Comparison of ENCODE assay signal across 14 mouse cellular contexts in the genomic region with DNA sequence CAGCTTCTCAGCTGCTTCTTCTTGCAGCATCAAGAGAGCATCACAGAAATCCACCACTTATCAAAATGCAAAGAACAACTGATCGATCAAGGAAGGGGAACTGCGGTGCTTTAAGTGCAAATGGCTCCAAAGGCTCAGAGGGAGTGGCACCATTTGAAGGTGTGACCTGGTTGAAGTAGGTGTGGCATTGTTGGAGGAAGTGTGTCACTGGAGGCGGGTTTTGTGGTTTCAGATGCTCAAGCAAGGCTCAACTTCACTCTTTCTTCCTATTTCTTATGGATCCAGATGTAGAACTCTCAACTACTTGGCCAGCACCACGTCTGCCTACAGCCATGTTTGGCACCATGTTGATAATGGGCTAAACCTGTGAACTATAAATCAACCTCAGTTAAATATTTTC.
"Had no signal": no experiment of that assay in that cellular context is flagged by ENCODE, and none has a peak within 500 bp of the region (broad histone marks: within the 10 kb centered on the region; RNA-seq: fewer than 3 reads in every experiment).

No protein-coding gene starts in this region.

- H3K36me3 ChIP-seq: limb, embryonic 13.5 days; midbrain, embryonic 12.5 days; neural tube, embryonic 13.5 days; stomach, embryonic 15.5 days had no signal

- H3K27me3 ChIP-seq: limb, embryonic 13.5 days; midbrain, embryonic 12.5 days; neural tube, embryonic 13.5 days; stomach, embryonic 15.5 days had no signal

- H3K4me3 ChIP-seq: limb, embryonic 13.5 days; midbrain, embryonic 12.5 days; neural tube, embryonic 13.5 days; stomach, embryonic 15.5 days had no signal

- H3K9ac ChIP-seq: limb, embryonic 13.5 days; liver, embryonic 14.5 days; midbrain, embryonic 12.5 days; neural tube, embryonic 13.5 days; stomach, embryonic 15.5 days had no signal

- H3K27ac ChIP-seq: kidney, postnatal 0 days; limb, embryonic 13.5 days; liver, embryonic 14.5 days; midbrain, embryonic 12.5 days; neural tube, embryonic 13.5 days; stomach, embryonic 15.5 days had no signal

- H3K4me2 ChIP-seq: limb, embryonic 13.5 days; midbrain, embryonic 12.5 days; neural tube, embryonic 13.5 days; stomach, embryonic 15.5 days had no signal

- H3K4me1 ChIP-seq: limb, embryonic 13.5 days; neural tube, embryonic 13.5 days; stomach, embryonic 15.5 days had no signal

- H3K9me3 ChIP-seq: limb, embryonic 13.5 days; midbrain, embryonic 12.5 days; neural tube, embryonic 13.5 days; stomach, embryonic 15.5 days had no signal

- DNase-seq: kidney, postnatal 36 days; left cerebral cortex, postnatal 4 days; lung, adult 18-20 months; retina, postnatal 1 day; right cerebral cortex, postnatal 4 days; spleen, adult 18-20 months; thymus, adult 2 months; thymus, postnatal 25 days had no signal
